Mouse (Mus musculus): ENCODE results near the gene Rpl10a. TPM values are rescaled to one million over a fixed set of nuclear protein-coding genes. Genes with fewer than 3 reads are reported as not detected.

Rpl10a gene
- polyA plus RNA-seq, 1 experiment from 2014 or later, result 616 TPM

DNA sequence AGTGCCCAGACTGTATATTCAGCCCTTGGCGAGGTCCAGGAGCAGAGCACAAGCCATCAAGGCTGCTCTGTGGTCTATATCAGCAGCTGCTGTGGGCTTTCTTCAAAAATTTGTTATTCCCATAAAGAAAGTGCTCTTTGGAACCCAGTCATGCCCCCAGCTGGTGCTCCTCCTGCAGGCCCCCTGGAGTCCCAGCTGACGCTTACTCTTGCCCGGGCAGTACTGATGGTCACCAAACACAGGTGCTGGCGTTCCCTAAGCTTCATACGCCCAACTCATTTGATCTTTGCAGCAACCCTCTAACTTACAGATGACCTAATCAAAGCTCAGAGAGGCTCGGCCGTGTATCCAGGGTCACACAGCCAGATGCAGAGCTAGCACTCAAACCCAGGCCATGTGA is 9.3 kb downstream of the Rpl10a start:
- peaks cover 2% of the 10 kb centered on the region; the same call in 1 of the 2 replicates for H3K9me3 ChIP-seq (ENCODE audit: control insufficient read depth, low read length)
- H3K4me2 ChIP-seq (ENCODE audit: low read depth, severe bottlenecking), result no peak overlapping the region
- peaks cover 13% of the 10 kb centered on the region for H3K36me3 ChIP-seq (ENCODE audit: control insufficient read depth, insufficient read depth, low read length)
- no peak overlapping the region for H3K27ac ChIP-seq (replicated peaks; ENCODE audit: low read depth, low read length)
- H3K4me3 ChIP-seq (ENCODE audit: low read depth, low read length), result no peak overlapping the region
- DNase-seq (ENCODE audit: low spot score), result no peak
- H3K4me1 ChIP-seq (ENCODE audit: control insufficient read depth, insufficient read depth, low read length), result peaks cover 34% of the 10 kb centered on the region
- no peak for ATAC-seq (ENCODE audit: insufficient number of reproducible peaks, low FRiP score, low TSS enrichment, low read depth)
- no peaks in the 10 kb centered on the region for H3K27me3 ChIP-seq (ENCODE audit: control insufficient read depth, insufficient read depth, low read length)
- H3K9ac ChIP-seq (ENCODE audit: low read length), result no peak overlapping the region
- 95% methylated on average over 7 of the region's 7 CpGs for WGBS

DNA sequence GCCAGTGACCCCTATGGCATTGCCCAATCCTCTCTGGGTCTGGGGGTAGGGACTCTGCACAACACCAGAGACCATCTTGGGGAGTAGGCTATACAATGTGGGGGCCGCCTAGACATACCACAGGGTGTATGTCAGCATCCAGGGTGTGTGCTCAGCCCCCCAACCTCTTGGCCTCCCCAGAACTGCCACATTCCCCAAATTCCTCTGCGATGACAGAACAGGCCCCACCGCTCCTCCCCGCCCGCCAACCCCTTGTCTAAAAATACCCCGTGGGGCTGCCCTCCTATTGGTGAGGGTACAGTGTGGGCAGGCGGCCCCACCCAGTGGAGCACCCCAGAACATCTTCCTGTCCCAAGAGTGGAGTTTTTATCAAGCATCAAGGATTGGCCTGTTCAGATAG is 12.3 kb downstream of the Rpl10a start:
- Histone ChIP-seq H3K27ac (replicated peaks; ENCODE audit: low read depth, low read length) (0 out of 2 replicates have a peak overlapping the region, but pooled peaks have one; percentile 42), H3K9ac (ENCODE audit: low read length) (no peak overlapping the region), H3K27me3 (ENCODE audit: control insufficient read depth, insufficient read depth, low read length) (no peaks in the 10 kb centered on the region), H3K4me2 (ENCODE audit: low read depth, severe bottlenecking) (peak overlapping the region; percentile 27; the same call in 1 of the 2 replicates), H3K9me3 (ENCODE audit: control insufficient read depth, low read length) (peaks cover 2% of the 10 kb centered on the region; the same call in 1 of the 2 replicates), H3K4me3 (ENCODE audit: low read depth, low read length) (no peak overlapping the region), H3K36me3 (ENCODE audit: control insufficient read depth, insufficient read depth, low read length) (peaks cover 12% of the 10 kb centered on the region), H3K4me1 (ENCODE audit: control insufficient read depth, insufficient read depth, low read length) (peaks cover 42% of the 10 kb centered on the region)
- WGBS, result 75% methylated on average over 7 of the region's 7 CpGs
- DNase-seq (ENCODE audit: low spot score) (no peak), ATAC-seq (ENCODE audit: insufficient number of reproducible peaks, low FRiP score, low TSS enrichment, low read depth) (no peak)

DNA sequence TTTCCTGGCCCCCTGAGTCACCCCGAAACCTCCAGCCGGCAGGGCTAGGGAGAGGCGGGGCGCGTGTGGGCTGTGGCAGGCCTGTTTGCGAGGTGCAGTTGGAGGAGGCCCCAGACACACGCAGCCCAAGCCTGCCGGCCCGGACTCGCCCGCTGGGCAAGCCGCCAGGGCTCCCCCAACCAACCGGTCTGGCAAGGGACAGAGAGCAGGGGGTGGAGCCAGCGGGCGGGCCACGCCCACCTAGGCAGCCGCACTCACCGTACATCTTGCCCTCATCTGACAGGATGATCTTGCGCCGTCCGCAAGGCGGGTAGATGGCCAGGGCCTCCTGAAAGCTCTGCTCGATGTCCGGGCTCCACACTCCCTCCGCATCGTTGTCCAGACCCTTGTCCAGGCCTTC is 12.8 kb downstream of the Rpl10a start:
- H3K4me1 ChIP-seq (ENCODE audit: control insufficient read depth, insufficient read depth, low read length), result peaks cover 47% of the 10 kb centered on the region
- H3K36me3 ChIP-seq (ENCODE audit: control insufficient read depth, insufficient read depth, low read length), result peaks cover 12% of the 10 kb centered on the region
- H3K4me3 ChIP-seq (ENCODE audit: low read depth, low read length), result no peak overlapping the region; the same call in 1 of the 2 replicates
- no peaks in the 10 kb centered on the region for H3K27me3 ChIP-seq (ENCODE audit: control insufficient read depth, insufficient read depth, low read length)
- DNase-seq (ENCODE audit: low spot score) (peak; percentile 78), ATAC-seq (ENCODE audit: insufficient number of reproducible peaks, low FRiP score, low TSS enrichment, low read depth) (no peak)
- peak overlapping the region; percentile 38; the same call in 1 of the 2 replicates for H3K9ac ChIP-seq (ENCODE audit: low read length)
- WGBS, result 8% methylated on average over 26 of the region's 26 CpGs
- H3K4me2 ChIP-seq (ENCODE audit: low read depth, severe bottlenecking), result peak overlapping the region; percentile 27; the same call in 1 of the 2 replicates
- 0 out of 2 replicates have a peak overlapping the region, but pooled peaks have one; percentile 42 for H3K27ac ChIP-seq (replicated peaks; ENCODE audit: low read depth, low read length)
- peaks cover 2% of the 10 kb centered on the region; the same call in 1 of the 2 replicates for H3K9me3 ChIP-seq (ENCODE audit: control insufficient read depth, low read length)

DNA sequence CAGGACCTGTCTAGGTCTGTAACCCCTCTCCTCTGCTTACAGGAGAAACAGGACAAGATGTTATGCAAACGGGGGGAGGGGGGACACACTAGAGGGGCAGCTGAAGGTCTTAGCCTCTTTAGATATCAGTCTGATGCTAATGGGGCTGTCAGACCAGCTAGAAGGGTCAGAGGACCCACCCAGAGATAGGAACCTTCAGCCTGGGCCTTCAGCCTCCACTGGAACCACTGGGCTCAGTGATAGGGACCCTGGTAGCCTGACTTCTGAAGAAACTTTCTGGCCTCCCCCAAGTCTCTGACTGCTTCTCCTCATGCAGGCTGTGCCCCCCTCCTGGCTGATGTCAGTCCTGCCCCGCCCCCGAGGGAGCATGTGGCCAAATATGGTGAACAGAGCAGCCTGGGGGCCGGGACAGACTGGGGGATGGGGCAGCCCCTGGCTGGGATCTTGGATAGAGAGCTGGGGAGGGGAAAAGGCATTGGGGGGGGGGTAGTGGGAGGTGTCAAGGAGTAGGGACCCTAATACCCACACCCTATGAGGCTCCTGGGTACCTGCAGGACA is 15.9 kb downstream of the Rpl10a start:
- 26% methylated on average over 4 of the region's 4 CpGs for WGBS
- H3K36me3 ChIP-seq (ENCODE audit: control insufficient read depth, insufficient read depth, low read length), result peaks cover 5% of the 10 kb centered on the region; the same call in 1 of the 2 replicates
- peak overlapping the region; percentile 5; the same call in 1 of the 2 replicates for H3K9ac ChIP-seq (ENCODE audit: low read length)
- no peak overlapping the region for H3K27ac ChIP-seq (replicated peaks; ENCODE audit: low read depth, low read length)
- ATAC-seq (ENCODE audit: insufficient number of reproducible peaks, low FRiP score, low TSS enrichment, low read depth) (no peak), DNase-seq (ENCODE audit: low spot score) (no peak)
- no peak overlapping the region for H3K4me3 ChIP-seq (ENCODE audit: low read depth, low read length)
- H3K27me3 ChIP-seq (ENCODE audit: control insufficient read depth, insufficient read depth, low read length), result no peaks in the 10 kb centered on the region
- H3K9me3 ChIP-seq (ENCODE audit: control insufficient read depth, low read length), result no peaks in the 10 kb centered on the region
- H3K4me1 ChIP-seq (ENCODE audit: control insufficient read depth, insufficient read depth, low read length), result peaks cover 73% of the 10 kb centered on the region
- no peak overlapping the region for H3K4me2 ChIP-seq (ENCODE audit: low read depth, severe bottlenecking)

DNA sequence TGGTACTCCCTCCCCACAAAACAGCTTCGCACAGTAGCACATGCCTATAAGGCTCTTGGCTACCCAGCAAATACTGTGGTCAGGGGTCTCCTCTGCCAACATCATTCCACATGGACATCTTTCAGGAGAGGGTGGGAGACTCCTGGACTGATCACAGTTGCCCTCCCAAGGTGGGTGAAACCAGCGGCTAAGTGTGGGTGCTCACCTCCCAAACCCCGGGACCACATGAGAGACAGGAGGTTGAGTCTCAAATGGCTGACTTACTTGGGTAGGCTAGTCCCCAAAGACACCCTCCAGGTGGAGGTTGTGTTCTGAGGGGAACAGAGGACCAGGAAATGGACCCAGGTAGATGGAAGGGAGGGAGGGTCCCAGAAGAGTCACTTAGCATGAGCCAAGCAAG is 16.4 kb downstream of the Rpl10a start:
- no peaks in the 10 kb centered on the region for H3K9me3 ChIP-seq (ENCODE audit: control insufficient read depth, low read length)
- ATAC-seq (ENCODE audit: insufficient number of reproducible peaks, low FRiP score, low TSS enrichment, low read depth), result no peak
- peaks cover 5% of the 10 kb centered on the region; the same call in 1 of the 2 replicates for H3K36me3 ChIP-seq (ENCODE audit: control insufficient read depth, insufficient read depth, low read length)
- peak overlapping the region; percentile 68; the same call in 1 of the 2 replicates for H3K27ac ChIP-seq (replicated peaks; ENCODE audit: low read depth, low read length)
- WGBS, result 44% methylated on average over 3 of the region's 3 CpGs
- H3K9ac ChIP-seq (ENCODE audit: low read length), result peak overlapping the region; percentile 5; the same call in 1 of the 2 replicates
- no peaks in the 10 kb centered on the region for H3K27me3 ChIP-seq (ENCODE audit: control insufficient read depth, insufficient read depth, low read length)
- no peak overlapping the region for H3K4me3 ChIP-seq (ENCODE audit: low read depth, low read length)
- peaks cover 77% of the 10 kb centered on the region for H3K4me1 ChIP-seq (ENCODE audit: control insufficient read depth, insufficient read depth, low read length)
- H3K4me2 ChIP-seq (ENCODE audit: low read depth, severe bottlenecking), result no peak overlapping the region
- DNase-seq (ENCODE audit: low spot score), result no peak

DNA sequence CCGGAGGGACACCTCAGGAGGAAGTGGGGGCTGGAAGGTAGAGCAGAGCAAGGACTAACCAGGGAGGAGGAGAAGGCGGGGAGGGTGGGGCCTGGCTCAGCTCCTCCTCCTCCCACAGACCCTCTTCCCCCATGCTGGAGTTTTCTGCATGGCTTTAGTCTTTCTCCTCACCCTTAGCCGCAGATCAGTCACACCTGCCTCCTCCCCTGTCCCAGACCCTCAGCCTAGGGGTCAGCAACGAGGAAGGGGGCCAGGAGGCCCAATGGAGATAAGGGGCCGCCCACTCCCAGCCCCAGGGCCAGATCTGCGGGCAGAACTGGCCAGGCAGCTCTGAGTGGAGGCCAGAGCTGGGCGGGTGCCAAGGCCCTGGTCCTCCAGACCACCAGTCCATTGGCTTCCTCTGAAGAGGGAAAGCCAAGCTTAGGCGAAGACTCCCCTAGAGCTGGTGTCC is 17.0 kb downstream of the Rpl10a start:
- Histone ChIP-seq H3K27ac (replicated peaks; ENCODE audit: low read depth, low read length) (peak overlapping the region; percentile 68), H3K9ac (ENCODE audit: low read length) (peak overlapping the region; percentile 27), H3K4me1 (ENCODE audit: control insufficient read depth, insufficient read depth, low read length) (peaks cover 77% of the 10 kb centered on the region), H3K27me3 (ENCODE audit: control insufficient read depth, insufficient read depth, low read length) (no peaks in the 10 kb centered on the region), H3K36me3 (ENCODE audit: control insufficient read depth, insufficient read depth, low read length) (peaks cover under 1% of the 10 kb centered on the region; the same call in 1 of the 2 replicates), H3K4me2 (ENCODE audit: low read depth, severe bottlenecking) (peak overlapping the region; percentile 40), H3K4me3 (ENCODE audit: low read depth, low read length) (no peak overlapping the region), H3K9me3 (ENCODE audit: control insufficient read depth, low read length) (no peaks in the 10 kb centered on the region)
- WGBS, result 8% methylated on average over 7 of the region's 8 CpGs
- no peak for ATAC-seq (ENCODE audit: insufficient number of reproducible peaks, low FRiP score, low TSS enrichment, low read depth)
- no peak for DNase-seq (ENCODE audit: low spot score)

DNA sequence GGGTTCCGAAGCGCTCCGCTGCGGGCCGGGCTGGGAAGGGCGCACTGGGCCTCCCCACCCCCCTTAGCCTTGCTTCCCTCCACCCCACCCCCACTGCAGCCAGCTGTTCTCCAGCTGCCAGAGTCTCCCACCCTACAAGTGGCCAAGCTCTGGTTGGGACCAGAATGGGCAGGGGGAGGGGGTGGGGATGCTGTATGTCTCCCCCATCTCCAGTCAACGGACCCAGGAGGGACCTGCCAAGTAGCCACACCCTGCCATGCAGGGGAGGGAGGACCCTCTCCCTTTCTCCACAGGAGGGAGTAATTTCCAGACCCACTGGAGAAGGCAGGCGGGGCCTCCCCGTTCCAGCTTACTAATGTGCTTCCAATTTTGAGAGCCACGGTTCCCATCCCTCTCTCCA is 17.6 kb downstream of the Rpl10a start:
- H3K9ac ChIP-seq (ENCODE audit: low read length), result peak overlapping the region; percentile 27
- H3K36me3 ChIP-seq (ENCODE audit: control insufficient read depth, insufficient read depth, low read length), result no peaks in the 10 kb centered on the region
- WGBS, result 3% methylated on average over 10 of the region's 10 CpGs
- peak overlapping the region; percentile 68 for H3K27ac ChIP-seq (replicated peaks; ENCODE audit: low read depth, low read length)
- peak overlapping the region; percentile 40 for H3K4me2 ChIP-seq (ENCODE audit: low read depth, severe bottlenecking)
- ATAC-seq (ENCODE audit: insufficient number of reproducible peaks, low FRiP score, low TSS enrichment, low read depth), result 0 out of 2 replicates have a peak, but pooled peaks have one; percentile 11
- DNase-seq (ENCODE audit: low spot score), result peak; percentile 60
- no peaks in the 10 kb centered on the region for H3K27me3 ChIP-seq (ENCODE audit: control insufficient read depth, insufficient read depth, low read length)
- no peaks in the 10 kb centered on the region for H3K9me3 ChIP-seq (ENCODE audit: control insufficient read depth, low read length)
- H3K4me3 ChIP-seq (ENCODE audit: low read depth, low read length), result no peak overlapping the region
- peaks cover 73% of the 10 kb centered on the region for H3K4me1 ChIP-seq (ENCODE audit: control insufficient read depth, insufficient read depth, low read length)

DNA sequence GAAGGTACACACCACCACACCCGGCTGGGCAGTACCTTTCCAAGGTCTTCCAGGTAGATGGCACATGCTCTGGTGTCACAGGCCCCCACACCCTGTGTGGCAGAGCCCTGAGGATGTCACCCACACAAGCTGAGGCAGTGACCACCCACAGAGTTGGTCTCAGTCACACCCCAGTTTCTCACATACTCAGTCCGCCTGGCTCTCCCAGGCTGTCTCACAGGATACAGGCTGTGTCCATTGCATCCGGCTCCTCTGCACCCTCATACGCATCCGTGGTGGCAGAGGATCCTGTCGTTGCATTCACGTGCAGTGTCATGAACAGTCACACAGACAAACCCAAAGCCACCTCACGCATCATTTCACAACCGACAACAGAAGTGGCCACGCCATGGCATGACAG is 19.1 kb downstream of the Rpl10a start:
- H3K4me3 ChIP-seq (ENCODE audit: low read depth, low read length), result no peak overlapping the region
- no peaks in the 10 kb centered on the region for H3K27me3 ChIP-seq (ENCODE audit: control insufficient read depth, insufficient read depth, low read length)
- peaks cover 73% of the 10 kb centered on the region for H3K4me1 ChIP-seq (ENCODE audit: control insufficient read depth, insufficient read depth, low read length)
- DNase-seq (ENCODE audit: low spot score) (no peak), ATAC-seq (ENCODE audit: insufficient number of reproducible peaks, low FRiP score, low TSS enrichment, low read depth) (no peak)
- no peaks in the 10 kb centered on the region for H3K9me3 ChIP-seq (ENCODE audit: control insufficient read depth, low read length)
- no peaks in the 10 kb centered on the region for H3K36me3 ChIP-seq (ENCODE audit: control insufficient read depth, insufficient read depth, low read length)
- no peak overlapping the region for H3K27ac ChIP-seq (replicated peaks; ENCODE audit: low read depth, low read length)
- WGBS, result 82% methylated on average over 10 of the region's 10 CpGs
- H3K9ac ChIP-seq (ENCODE audit: low read length), result no peak overlapping the region
- H3K4me2 ChIP-seq (ENCODE audit: low read depth, severe bottlenecking), result no peak overlapping the region

Measured in limb, embryonic 11.5 days (tissue).